Mouse (Mus musculus): ENCODE data around the gene Znhit6.

Gene Znhit6

DNA sequence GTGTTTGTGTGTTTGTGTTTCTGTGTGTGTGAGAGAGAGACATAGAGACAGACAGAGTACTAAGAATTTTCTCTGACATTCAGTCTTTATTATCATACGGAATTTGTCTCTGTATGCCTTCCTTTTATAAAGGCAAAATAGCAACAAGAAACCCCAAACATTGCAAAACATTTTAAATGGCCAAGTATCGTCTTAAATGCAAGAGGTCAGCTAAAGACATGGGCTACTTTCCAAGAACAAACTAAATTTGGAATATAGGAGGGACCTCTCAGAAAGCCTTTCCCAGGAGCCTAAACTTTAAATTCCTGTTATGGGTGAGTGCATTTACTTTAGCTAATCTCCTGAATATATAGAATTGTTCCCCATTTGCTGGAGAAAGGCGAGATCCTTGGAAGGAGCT, 65.9 kb downstream of the Znhit6 start:
- intact Hi-C loops (cut with DNase I) = no loop called here

DNA sequence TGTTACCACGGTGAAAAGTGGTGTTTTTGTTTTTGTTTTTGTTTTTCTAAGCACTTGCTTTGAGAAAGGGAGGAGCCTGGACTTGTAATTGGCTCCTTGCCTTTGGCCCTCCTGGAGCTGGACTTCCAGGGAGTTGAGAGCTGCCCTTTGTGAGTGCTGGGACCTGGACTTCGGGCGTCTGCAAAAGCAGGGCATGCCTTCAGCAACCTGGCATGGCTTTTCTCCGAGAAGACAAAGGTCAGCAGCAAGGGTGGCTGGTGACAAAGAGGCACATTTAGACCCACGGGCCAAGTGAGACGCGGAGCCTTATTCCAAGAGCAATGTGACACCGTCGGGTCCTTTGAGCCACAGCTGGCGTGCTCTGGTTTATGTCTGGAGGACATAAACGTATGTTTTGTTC, 66.9 kb downstream of the Znhit6 start:
- intact Hi-C loops (cut with DNase I) = no loop called here

DNA sequence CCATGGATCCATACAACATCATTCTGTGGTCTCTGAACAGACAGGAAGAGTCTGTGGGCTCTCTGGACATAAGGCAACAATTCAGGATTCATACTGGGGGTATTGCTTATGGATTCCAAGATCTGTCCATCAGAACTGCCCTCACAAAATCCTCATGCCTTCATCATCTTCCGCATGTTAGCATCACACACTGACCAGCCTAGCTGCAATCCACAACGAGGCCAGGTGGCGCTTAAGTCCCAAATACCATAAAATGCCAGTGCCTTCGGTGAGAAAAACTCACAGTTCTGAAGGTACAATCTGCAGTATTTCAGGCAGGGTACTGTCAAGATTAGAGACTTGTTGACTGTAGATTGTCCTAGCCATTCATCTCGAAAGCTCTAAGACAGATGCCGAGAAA, 69.5 kb downstream of the Znhit6 start:
- intact Hi-C loops (cut with DNase I) = no loop called here

DNA sequence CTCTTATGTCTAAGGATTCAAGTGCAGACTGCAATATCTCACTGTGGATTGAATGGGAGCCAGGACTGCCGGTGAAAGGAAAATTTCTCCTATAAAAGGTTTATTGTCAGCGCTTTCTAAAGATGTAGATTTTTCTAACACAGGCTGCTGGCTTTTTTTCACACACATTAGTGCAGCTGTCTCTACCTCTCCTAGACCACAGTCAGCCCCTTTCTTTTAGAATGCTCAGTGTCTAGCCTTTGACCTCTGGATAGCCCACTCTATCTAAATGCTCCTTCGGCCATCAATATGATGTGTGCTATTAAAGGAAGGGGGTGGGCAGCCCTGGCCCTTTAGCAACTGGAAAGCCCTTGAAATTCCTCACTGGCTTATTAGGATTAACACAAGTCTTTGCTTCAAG, 70.0 kb downstream of the Znhit6 start:
- intact Hi-C loops (cut with DNase I) = no loop called here

DNA sequence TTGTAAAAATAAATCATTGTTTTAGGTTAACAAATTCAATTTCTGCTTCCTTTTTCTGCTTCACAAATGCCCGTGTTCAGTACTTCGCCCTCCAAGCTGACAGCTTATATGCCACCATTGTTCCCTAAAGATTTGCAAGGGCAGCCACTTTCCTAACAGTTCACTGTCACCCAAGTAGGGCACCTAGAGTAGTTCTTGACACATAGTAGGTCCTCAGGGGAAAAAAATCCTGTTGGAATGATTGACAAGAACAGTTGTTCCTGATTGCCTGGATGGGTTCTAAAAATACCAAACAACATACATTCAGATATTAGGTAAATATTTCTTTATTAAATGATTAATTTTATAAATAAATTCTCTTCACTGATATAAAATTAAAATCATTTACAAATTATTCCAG, 70.7 kb downstream of the Znhit6 start:
- intact Hi-C loops (cut with DNase I) = no loop called here

DNA sequence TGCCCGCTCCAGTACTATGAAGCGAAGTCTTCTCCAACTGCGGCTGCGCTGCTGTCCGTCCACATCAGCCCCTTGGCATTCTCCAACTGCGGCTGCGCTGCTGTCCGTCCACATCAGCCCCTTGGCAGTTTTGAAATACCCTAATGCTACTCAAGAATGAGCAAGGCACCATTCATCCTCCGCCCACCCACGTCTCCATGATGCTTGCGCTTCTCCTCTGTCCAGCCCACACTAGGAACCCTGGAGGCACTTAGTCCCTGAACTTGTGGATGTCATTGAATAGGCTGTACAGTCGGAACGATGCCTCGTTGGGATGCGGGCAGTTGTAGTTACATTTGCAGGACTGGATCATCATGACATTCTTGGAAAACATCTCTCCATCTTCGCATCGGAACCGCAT, 71.4 kb downstream of the Znhit6 start:
- intact Hi-C loops (cut with DNase I) = no loop called here

DNA sequence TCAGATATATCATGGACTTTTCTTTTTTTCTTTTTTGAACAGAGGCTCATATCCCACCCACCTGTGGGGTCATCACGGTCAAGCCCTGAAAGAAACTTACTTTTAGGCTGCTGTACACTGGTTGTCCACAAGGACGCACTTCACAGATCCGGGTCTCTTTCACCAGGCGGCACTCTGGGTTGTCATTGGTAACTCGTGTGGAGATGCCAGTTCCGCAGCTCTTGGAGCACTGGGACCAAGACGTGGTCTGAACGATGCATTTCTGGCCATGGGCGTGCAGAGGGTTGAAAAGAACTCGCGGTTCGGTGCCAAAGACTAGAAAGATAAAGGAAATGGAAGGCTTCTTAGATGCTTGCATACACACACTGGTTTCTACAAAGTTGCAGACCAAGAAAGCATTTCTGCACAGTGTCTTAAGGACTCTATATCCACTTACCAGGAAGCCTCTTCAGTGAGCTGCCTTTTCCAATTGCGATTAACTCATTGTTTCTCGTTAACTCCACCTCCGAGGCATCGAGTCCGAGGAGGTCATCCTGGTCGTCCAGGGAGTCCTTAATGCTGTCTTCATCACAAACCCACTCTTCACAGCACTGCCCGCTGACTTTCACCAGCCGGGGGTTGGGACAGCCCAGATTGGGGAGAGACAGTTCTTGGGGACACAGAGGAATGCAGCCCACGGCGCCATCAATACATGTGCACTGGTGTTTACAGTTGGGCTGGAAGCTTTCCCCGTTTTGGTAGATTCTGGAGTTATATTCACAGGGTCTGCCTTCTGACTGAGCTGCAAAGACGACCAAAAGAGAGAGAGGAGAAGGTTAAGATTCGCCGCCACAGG, 72.3 kb downstream of the Znhit6 start:
- intact Hi-C loops (cut with DNase I) = no loop called here

DNA sequence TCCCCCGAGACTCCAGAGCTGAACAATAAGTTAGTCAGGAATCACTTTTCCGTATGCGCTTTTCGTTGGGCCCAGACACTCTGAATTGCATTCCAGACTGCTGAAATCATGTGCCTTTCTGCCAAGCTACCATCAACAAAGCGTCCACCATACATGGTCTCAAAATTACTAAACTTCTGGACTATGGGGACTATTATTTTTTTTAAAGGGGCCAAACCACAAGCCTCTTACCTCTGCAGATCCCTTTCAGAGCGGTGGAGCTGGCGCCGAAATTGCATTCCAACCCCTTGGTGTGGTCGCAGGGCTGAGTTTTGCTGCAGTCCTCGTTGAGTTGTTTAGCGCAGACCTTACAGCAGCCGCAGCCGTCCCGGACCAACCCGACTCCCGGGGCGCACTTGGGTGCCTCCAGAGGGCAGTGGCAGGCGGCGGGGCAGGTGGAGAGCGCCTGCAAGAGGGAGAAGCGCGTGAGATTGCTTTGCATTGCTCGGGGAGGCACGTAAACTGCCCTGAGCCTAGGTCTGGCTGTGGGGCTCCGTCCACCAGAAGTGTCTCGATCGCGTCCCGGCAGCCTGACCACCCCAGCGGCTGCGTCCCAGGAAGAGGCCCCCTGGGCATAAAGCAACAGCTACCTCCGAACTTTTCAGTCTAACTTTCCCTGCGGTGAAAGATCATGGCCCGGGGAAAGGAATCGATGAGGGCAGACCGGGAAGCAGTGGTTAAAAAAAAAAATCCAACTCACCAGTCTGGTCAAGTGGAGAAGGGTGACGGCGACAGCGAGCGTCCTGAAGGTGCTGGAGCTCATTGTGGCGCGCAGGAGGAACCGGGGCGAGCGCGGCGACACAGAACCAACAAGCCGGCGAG, 73.2 kb downstream of the Znhit6 start:
- intact Hi-C loops (cut with DNase I) = no loop called here

DNA sequence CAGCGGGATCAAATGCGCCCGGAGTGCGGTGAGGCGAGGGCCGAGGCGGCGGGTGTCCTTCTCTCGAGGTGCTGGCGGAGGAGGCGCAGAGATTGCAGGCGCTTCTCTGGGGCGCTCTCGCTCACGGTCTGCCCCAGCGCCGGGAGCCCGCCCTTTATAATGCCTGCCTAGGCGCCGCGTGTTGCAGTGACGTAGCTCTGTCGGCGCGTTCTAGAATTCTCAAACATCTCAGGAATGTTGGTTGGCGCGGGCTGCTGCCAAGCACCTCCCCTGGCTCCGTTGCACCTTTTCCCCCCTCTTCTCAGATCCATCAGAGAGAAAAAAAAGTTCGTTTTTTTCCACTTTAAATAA, 73.8 kb downstream of the Znhit6 start, which contains the start of gene Ccn1:
Gene Ccn1, minus strand, starts transcription at position 130 of the 351 bp plus-strand sequence.
- intact Hi-C loops (cut with DNase I) = no loop called here

DNA sequence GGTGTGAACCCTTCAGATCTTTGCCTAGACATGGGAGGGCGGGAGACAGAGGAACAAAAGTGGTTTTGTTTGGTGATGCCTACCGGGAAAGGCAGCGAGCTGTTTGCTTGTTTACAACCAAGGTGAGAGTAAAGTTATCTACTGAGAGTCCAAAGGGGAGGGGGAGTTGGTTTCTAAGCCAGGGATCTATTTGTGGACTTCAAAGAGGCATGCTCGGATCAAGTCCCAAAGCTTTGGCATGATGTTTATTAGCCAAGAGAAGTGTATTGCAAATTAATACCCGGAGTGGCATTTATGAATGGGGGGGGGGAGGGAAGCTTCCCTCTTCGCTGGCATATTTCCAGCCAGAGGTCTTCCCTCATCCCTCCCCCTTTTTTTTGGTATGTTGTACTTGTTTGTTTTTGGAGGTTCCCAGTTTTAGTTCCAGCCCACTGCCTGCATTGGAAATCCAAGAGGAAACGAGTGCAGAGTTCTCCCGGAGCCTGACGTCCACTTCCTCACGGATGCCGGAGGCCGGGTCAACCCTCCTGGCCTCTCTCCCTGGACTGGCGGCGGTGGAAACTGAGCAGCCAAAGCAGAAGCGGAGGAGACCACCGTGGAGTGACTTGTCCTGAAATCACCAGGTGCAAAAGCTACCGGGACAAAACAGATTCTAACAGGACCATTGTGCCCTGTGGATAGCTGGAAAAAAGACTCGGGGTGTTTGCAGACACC, 74.5 kb downstream of the Znhit6 start:
- intact Hi-C loops (cut with DNase I) = no loop called here

DNA sequence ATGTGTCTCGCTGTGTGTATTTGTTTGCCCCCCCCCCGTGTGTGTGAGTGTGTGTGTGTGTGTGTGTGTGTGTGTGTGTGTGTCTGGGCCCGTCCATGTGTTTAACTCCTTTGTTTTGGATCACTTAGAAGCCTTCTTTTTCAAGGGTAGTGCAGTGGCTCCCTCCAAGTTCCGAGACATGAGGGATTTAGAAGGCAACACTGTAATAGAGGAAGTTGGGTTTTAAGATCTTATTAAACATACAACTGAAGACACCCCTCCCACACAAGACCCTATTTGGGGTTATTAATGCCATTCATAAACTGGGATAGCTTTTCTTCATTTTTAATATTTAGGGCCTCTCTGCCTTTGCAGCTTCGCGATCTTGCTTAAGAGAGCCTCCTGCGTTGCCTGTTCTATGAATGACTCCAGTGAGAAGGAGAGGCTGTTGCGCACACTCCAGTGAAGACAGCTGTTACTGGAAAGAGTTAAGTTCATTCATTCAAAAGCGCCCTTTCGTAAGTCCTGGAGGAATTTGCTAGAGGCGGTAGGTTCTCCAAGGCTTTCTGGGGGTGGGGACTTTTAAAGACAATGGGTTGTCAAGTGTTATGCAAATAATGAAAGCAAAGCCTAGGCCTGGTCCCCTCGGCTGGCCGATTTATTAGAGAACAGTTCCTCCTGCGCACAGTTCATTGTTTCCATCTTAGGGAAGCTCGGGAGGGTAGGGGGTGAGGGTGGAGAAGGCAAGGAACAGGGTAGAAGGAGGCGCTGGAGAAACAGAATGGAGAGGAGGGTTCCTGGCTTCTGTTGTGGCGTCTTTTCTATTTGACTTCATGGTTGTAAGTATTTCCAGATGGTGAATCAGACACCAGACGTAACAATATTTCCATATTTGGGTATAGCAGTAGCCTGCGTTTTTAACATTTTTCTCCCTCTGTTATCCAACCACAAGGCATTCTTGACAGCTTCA, 75.3 kb downstream of the Znhit6 start:
- intact Hi-C loops (cut with DNase I) = no loop called here

DNA sequence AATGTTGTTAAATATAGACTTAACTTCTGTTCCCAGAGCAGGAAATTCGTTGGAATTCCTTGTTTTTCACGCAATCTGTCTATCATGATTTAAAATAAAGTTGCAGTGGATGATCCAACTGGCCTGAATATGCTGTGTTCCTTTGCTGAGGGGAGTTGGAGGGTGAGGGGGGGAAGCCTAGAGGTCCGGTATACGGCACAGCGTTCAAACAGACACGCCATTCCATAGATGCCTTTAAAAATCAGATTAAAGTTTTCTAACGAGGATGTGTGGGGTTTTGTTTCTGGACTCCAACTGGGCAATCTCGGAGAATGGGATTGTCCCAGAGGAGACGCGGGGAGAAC, 75.9 kb downstream of the Znhit6 start:
- intact Hi-C loops (cut with DNase I) = no loop called here

DNA sequence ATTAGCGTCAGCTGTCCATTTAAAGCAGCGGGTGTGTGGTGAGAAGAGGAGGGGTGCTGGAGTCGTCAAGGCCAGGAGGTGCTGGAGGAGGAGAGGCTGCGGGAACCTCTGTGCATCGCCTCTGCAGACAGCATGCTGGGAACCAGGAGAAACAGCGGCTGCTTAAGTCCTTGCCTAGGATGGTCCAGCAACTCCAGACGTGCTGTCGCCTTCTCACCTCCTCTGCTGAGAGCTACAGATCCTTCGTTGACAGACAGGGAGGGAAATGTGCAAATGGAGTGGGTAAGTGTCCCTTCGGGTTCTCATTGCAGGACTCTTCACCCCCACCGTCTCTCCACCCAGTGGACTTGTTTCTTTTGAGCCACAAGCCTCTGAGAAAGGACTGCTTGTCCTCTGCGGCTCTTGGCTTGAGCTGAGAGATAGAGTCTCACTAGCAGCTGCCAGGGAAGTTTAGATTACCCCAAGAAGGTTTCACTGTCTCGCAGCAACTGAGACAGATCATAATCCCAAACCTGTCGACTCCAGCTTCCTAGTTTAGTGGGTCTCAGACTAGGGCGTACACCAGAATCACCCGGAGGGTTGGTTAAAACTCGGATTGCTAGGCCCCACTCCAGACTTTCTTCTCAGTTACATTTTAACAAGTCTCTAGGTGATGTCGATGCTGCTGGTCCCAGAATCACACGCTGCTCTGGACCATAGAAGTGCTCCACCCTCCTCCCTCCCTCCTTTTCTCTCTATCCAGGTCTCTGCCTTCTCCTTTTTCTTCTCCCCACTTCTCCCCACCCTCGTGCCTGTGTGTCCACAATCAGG, 76.5 kb downstream of the Znhit6 start:
- intact Hi-C loops (cut with DNase I) = no loop called here

DNA sequence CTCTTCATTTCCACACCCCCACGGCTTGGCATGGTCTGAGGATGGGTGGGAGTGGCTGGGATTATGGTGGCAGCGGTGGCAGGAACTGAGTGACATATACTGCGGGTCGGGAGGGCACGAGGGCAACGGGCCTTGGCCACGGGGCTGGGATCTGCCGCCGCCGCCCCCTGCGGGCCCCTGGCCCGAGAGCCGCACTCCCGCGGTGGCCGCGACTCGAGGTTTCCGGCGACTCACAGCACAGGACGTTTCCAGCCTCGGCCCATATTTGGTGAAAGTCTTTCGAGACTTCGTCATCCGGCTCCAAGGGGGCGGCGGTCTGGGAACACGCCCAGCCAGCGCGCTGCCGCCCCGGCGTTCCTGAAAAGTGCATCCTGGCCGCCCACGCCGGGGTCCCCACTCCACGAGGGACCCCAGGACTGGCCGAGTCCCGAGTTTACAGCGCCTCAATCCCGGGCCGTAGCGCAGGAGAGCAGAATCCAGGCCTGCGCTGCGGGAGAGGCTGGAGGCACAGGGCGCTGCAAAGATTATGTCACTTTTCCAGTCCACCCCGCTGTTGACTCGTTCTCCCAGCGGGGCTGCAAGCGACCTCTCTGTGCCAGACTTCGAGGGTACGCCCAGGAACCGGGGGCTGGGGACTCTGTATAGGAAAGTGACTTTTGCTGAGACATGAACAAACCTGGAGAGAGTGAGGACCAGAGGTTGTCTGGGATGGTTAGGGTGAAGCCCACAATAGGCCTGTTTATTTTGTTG, 77.4 kb downstream of the Znhit6 start:
- intact Hi-C loops (cut with DNase I) = no loop called here

DNA sequence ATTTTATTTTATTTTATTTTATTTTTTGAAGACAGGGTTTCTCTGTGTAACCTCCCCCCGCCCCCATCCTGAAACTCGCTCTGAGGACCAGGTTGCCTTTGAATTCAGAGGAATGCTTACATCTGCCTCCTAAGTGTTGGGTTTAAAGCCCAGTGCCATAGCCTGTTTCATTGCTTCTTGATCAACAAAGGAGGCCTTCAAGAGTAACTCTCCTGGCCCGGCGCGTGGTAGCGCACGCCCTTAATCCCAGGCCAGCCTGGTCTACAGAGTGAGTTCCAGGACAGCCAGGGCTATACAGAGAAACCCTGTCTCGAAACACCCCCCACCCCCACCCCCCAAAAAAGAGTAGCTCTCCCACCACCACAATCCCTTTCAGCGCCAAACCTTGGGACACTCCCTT, 78.0 kb downstream of the Znhit6 start:
- intact Hi-C loops (cut with DNase I) = no loop called here

All from adrenal gland (tissue).